Mouse (Mus musculus) 416B (cell line): Measurements from ENCODE around the gene Gm13285.
"Not testable (repeated sequence)": the region's sequence is repeated elsewhere in the genome, so short reads cannot be mapped to it uniquely, and the experiment has no call there.

Experiments
- DNase-seq: peaks from one replicate; pipeline ENCODE4 v3.0.0; 2011; ENCODE audit warnings: low read depth

The Gm13285 gene

GRCm38 (mm10) chr4:88799365-88799764 lies at the start of gene Gm13285:
TSS of gene Gm13285 (plus strand) at chr4:88799665.
- DNase-seq, result not testable (repeated sequence)

- DNase-seq, result no peak
Measured at GRCm38 (mm10) chr4:88749926-88750325, 49.5 kb upstream of the Gm13285 start.

- not testable (repeated sequence) for DNase-seq
Measured at GRCm38 (mm10) chr4:88754818-88755340, 44.6 kb upstream of the Gm13285 start, which contains the start of gene Gm13271. TSS of gene Gm13271 (plus strand) at chr4:88754868.

- peak; percentile 55 for DNase-seq
Measured at GRCm38 (mm10) chr4:88756581-88757513, 42.6 kb upstream of the Gm13285 start.

GRCm38 (mm10) chr4:88757628-88758031 lies 41.8 kb upstream of the Gm13285 start:
- DNase-seq, result peak; percentile 89

- DNase-seq, result not testable (repeated sequence)
Measured at GRCm38 (mm10) chr4:88758751-88759150, 40.7 kb upstream of the Gm13285 start.

GRCm38 (mm10) chr4:88759610-88760268 lies 39.7 kb upstream of the Gm13285 start, which contains the start of gene Gm13283:
TSS of gene Gm13283 (plus strand) at chr4:88760119.
- peak; percentile 67 for DNase-seq

GRCm38 (mm10) chr4:88760431-88760830 lies 39.0 kb upstream of the Gm13285 start:
- DNase-seq, result peak; percentile 88

- DNase-seq, result not testable (repeated sequence)
Measured at GRCm38 (mm10) chr4:88761776-88762175, 37.7 kb upstream of the Gm13285 start.

GRCm38 (mm10) chr4:88762341-88762740 lies 37.1 kb upstream of the Gm13285 start:
- not testable (repeated sequence) for DNase-seq

- DNase-seq, result peak; percentile 88
Measured at GRCm38 (mm10) chr4:88763384-88764018, 36.0 kb upstream of the Gm13285 start.

- not testable (repeated sequence) for DNase-seq
Measured at GRCm38 (mm10) chr4:88773534-88773933, 25.9 kb upstream of the Gm13285 start, which contains the start of gene Gm13290. TSS of gene Gm13290 (plus strand) at chr4:88773834.

- not testable (repeated sequence) for DNase-seq
Measured at GRCm38 (mm10) chr4:88776622-88777021, 22.8 kb upstream of the Gm13285 start, which contains the start of gene Gm13289. TSS of gene Gm13289 (plus strand) at chr4:88776922.

- DNase-seq, result not testable (repeated sequence)
Measured at GRCm38 (mm10) chr4:88779550-88779949, 19.9 kb upstream of the Gm13285 start, which contains the start of gene Gm13272. TSS of gene Gm13272 (plus strand) at chr4:88779850.

- DNase-seq, result not testable (repeated sequence)
Measured at GRCm38 (mm10) chr4:88780320-88780719, 19.1 kb upstream of the Gm13285 start.

GRCm38 (mm10) chr4:88781831-88782230 lies 17.6 kb upstream of the Gm13285 start, which contains the start of gene Ifnz:
TSS of gene Ifnz (plus strand) at chr4:88782131.
- not testable (repeated sequence) for DNase-seq

GRCm38 (mm10) chr4:88782335-88782734 lies 17.1 kb upstream of the Gm13285 start:
- not testable (repeated sequence) for DNase-seq

GRCm38 (mm10) chr4:88785409-88785808 lies 14.1 kb upstream of the Gm13285 start, which contains the start of gene Gm13276:
TSS of gene Gm13276 (plus strand) at chr4:88785709.
- DNase-seq, result not testable (repeated sequence)

GRCm38 (mm10) chr4:88788402-88788801 lies 11.1 kb upstream of the Gm13285 start, which contains the start of gene Gm13277:
TSS of gene Gm13277 (plus strand) at chr4:88788632.
- DNase-seq, result not testable (repeated sequence)

GRCm38 (mm10) chr4:88791250-88791649 lies 8.2 kb upstream of the Gm13285 start, which contains the start of gene Gm13278:
TSS of gene Gm13278 (plus strand) at chr4:88791550.
- DNase-seq, result not testable (repeated sequence)
